In genomic region chr9:20868448-20869001, GRCm38 (mm10) we compare ENCODE assay signal across 8 mouse cellular contexts. TPM values are rescaled to one million over a fixed set of nuclear protein-coding genes. Genes with fewer than 3 reads are reported as not detected.
DNase-seq lines count a peak whose midpoint lies in the region; ATAC-seq lines count a peak whose summit lies in the region.

Gene A230050P20Rik (plus strand): TSS chr9:20868642.

- no peaks in the 10 kb centered on the region for H3K9me3 ChIP-seq in embryonic facial prominence, embryonic 14.5 days (ENCODE audit: control insufficient read depth, low read length)
- H3K9me3 ChIP-seq in neural tube, embryonic 14.5 days (ENCODE audit: control insufficient read depth, low read length) = no peaks in the 10 kb centered on the region

- WGBS in embryonic facial prominence, embryonic 14.5 days = 10% methylated on average over 43 of the region's 53 CpGs
- 3% methylated on average over 53 of the region's 53 CpGs for WGBS in large intestine, adult 2 months
- 10% methylated on average over 43 of the region's 53 CpGs for WGBS in neural tube, embryonic 14.5 days

- H3K4me2 ChIP-seq in embryonic facial prominence, embryonic 14.5 days (ENCODE audit: low read depth, low read length) = peak within 1 kb of the TSS; percentile 59
- peak within 1 kb of the TSS; percentile 32 for H3K4me2 ChIP-seq in neural tube, embryonic 14.5 days (ENCODE audit: low read depth, low read length)

- peaks cover 36% of the 10 kb centered on the region for H3K27me3 ChIP-seq in embryonic facial prominence, embryonic 14.5 days (replicated peaks; ENCODE audit: control insufficient read depth, insufficient read depth, low read length)
- H3K27me3 ChIP-seq in neural tube, embryonic 14.5 days (ENCODE audit: control insufficient read depth, insufficient read depth, low read length) = peaks cover 26% of the 10 kb centered on the region

- intact Hi-C loops in heart, postnatal 10 days (cut with DNase I) = no loop called here

- H3K9ac ChIP-seq in embryonic facial prominence, embryonic 14.5 days (ENCODE audit: low read depth, low read length) = peak within 1 kb of the TSS; percentile 61
- H3K9ac ChIP-seq in neural tube, embryonic 14.5 days (replicated peaks; ENCODE audit: low read depth, low read length) = peak within 1 kb of the TSS; percentile 34; the same call in 1 of the 2 replicates

- H3K36me3 ChIP-seq in embryonic facial prominence, embryonic 14.5 days (ENCODE audit: control insufficient read depth, insufficient read depth, low read length) = no peaks in the 10 kb centered on the region
- no peaks in the 10 kb centered on the region for H3K36me3 ChIP-seq in neural tube, embryonic 14.5 days (ENCODE audit: control insufficient read depth, insufficient read depth, low read length)

- ATAC-seq in CD4-positive, CD25-positive, alpha-beta regulatory T cell, adult 4 months = peak; percentile 74
- ATAC-seq in embryonic facial prominence, embryonic 14.5 days (ENCODE audit: low read depth) = peak; percentile 51
- ATAC-seq in neural tube, embryonic 14.5 days (ENCODE audit: low read depth) = no peak; the same call in 1 of the 2 replicates
- no peak for ATAC-seq in erythroid progenitor cell, adult 5-6 weeks (replicated peaks; ENCODE audit: low FRiP score, poor library complexity, severe bottlenecking)

- peak within 1 kb of the TSS; percentile 49 for H3K4me3 ChIP-seq in embryonic facial prominence, embryonic 14.5 days (ENCODE audit: low read depth, low read length)
- peak within 1 kb of the TSS; percentile 25 for H3K4me3 ChIP-seq in neural tube, embryonic 14.5 days (ENCODE audit: low read depth, low read length)

- H3K4me1 ChIP-seq in embryonic facial prominence, embryonic 14.5 days (ENCODE audit: control insufficient read depth, insufficient read depth, low read length) = no peaks in the 10 kb centered on the region
- no peaks in the 10 kb centered on the region for H3K4me1 ChIP-seq in neural tube, embryonic 14.5 days (ENCODE audit: control insufficient read depth, insufficient read depth, low read length)

- peak; percentile 56 to 69 for DNase-seq in adrenal gland, adult 18-20 months (ENCODE audit: low spot score in 2 of 2)
- DNase-seq in embryonic facial prominence, embryonic 14.5 days (ENCODE audit: low spot score) = peak; percentile 39
- DNase-seq in heart, postnatal 10 days = peak; percentile 53 to 63
- no peak for DNase-seq in large intestine, adult 2 months (ENCODE audit: low read depth, low spot score)
- DNase-seq in lung, adult 18-20 months = peak; percentile 63 to 68

- no peak within 1 kb of the TSS for H3K27ac ChIP-seq in embryonic facial prominence, embryonic 14.5 days (replicated peaks; ENCODE audit: low read depth, low read length)
- H3K27ac ChIP-seq in neural tube, embryonic 14.5 days (ENCODE audit: low read depth, low read length) = no peak within 1 kb of the TSS

RNA-seq across cellular contexts. Expression of gene A230050P20Rik, which starts in this region (rescaled TPM):
- 10 to 100 TPM; 13.8 to 24.3 TPM for polyA plus RNA-seq in CD4-positive, CD25-positive, alpha-beta regulatory T cell, adult 4 months (2017; shearing (Covaris generic))
- total RNA-seq in adrenal gland, adult 18-20 months (2021) = 10 to 100 TPM; 14.7 to 17.5 TPM
- 4.8 and 6.3 TPM in 2 replicates for polyA plus RNA-seq in embryonic facial prominence, embryonic 14.5 days (2014; fragmentation: Nextera tagmentation; extraction: Ambion mirVana)
- 1 to 10 TPM; 6.5 to 7.2 TPM for total RNA-seq in heart, postnatal 10 days (2021)
- 17.5 and 28.1 TPM in 2 replicates for polyA plus RNA-seq in large intestine, adult 2 months (2012; rRNA removed)
- 4.3 and 7.2 TPM in 2 replicates for polyA plus RNA-seq in neural tube, embryonic 14.5 days (2014; fragmentation: Nextera tagmentation; extraction: Ambion mirVana)
- total RNA-seq in erythroid progenitor cell, adult 5-6 weeks (2015; ENCODE audit: low replicate concordance) = 1.1 and 1.7 TPM in 2 replicates
- total RNA-seq in erythroid progenitor cell, adult 5-6 weeks (2017; ENCODE audit: low replicate concordance) = 3.7 and 4.3 TPM in 2 replicates

Comparison
In these comparisons a context has a peak if more than half of its experiments do, and no peak if none do; other contexts are left out.
1. ATAC-seq: peak in CD4-positive, CD25-positive, alpha-beta regulatory T cell, adult 4 months (single experiment) and embryonic facial prominence, embryonic 14.5 days (single experiment); none in neural tube, embryonic 14.5 days (single experiment) and erythroid progenitor cell, adult 5-6 weeks (single experiment).